Mouse (Mus musculus) forebrain, embryonic 13.5 days (tissue): ENCODE data around the gene 1600002K03Rik. TPM values are rescaled to one million over a fixed set of nuclear protein-coding genes. Genes with fewer than 3 reads are reported as not detected.
"Not testable (repeated sequence)": the region's sequence is repeated elsewhere in the genome, so short reads cannot be mapped to it uniquely, and the experiment has no call there.

Source experiments
- ATAC-seq: fragments of 200-750 bp; cut with Nextera tagmentation; 2 replicates; pipeline ENCODE4 v1.8.0; 2017
- H3K27ac ChIP-seq: fragments of 300-500 bp; sonication (generic); 2 replicates; pipeline ENCODE4 v1.5.1; 2015; ENCODE audit warnings: inconsistent platforms, mild to moderate bottlenecking, moderate library complexity
- H3K27me3 ChIP-seq: fragments of 300-500 bp; sonication (generic); 2 replicates; pipeline ENCODE4 v1.6.1; 2015; ENCODE audit warnings: mild to moderate bottlenecking, inconsistent platforms
- H3K36me3 ChIP-seq: fragments of 300-500 bp; sonication (generic); 2 replicates; pipeline ENCODE4 v1.6.1; 2015; ENCODE audit warnings: mild to moderate bottlenecking, inconsistent platforms; ENCODE audit not compliant: poor library complexity, severe bottlenecking
- H3K4me1 ChIP-seq: fragments of 300-500 bp; sonication (generic); 2 replicates; pipeline ENCODE4 v1.6.1; 2015; ENCODE audit warnings: inconsistent platforms
- H3K4me2 ChIP-seq: fragments of 300-500 bp; sonication (generic); 2 replicates; pipeline ENCODE4 v1.6.1; 2015; ENCODE audit warnings: inconsistent platforms, mild to moderate bottlenecking, moderate library complexity
- H3K4me3 ChIP-seq: fragments of 300-500 bp; sonication (generic); 2 replicates; pipeline ENCODE4 v1.5.1; 2015; ENCODE audit warnings: mild to moderate bottlenecking, inconsistent platforms
- H3K9ac ChIP-seq: fragments of 300-500 bp; sonication (generic); 2 replicates; pipeline ENCODE4 v1.6.1; 2015; ENCODE audit warnings: mild to moderate bottlenecking, inconsistent platforms
- H3K9me3 ChIP-seq: fragments of 300-500 bp; sonication (generic); replicated peaks from 2 replicates; pipeline ENCODE4 v1.6.1; 2016; ENCODE audit warnings: inconsistent platforms
- WGBS: fragments of 180-500 bp; shearing (Covaris S2); methylation state at CpG from one replicate; pipeline ENCODE4 v1.1.7; 2015; 5-methylcytosine and 5-hydroxymethylcytosine counted together
- polyA plus RNA-seq: library from polyadenylated mRNA; unstranded; fragments of >200 nt; fragmentation: Nextera tagmentation; extraction: Ambion mirVana; gene quantifications from 2 replicates; pipeline ENCODE4 v1.2.1, GENCODE M21; 2015

1600002K03Rik gene
- polyA plus RNA-seq, 1 experiment from 2014 or later = 12.2 TPM

GRCm38 (mm10) chr10:80207676-80208075 lies 34.9 kb downstream of the 1600002K03Rik start:
- Histone ChIP-seq H3K9me3 (no peaks in the 10 kb centered on the region), H3K27me3 (no peaks in the 10 kb centered on the region), H3K9ac (no peak overlapping the region), H3K4me1 (peaks cover 36% of the 10 kb centered on the region), H3K4me3 (no peak overlapping the region), H3K4me2 (no peak overlapping the region), H3K36me3 (no peaks in the 10 kb centered on the region), H3K27ac (no peak overlapping the region)
- ATAC-seq = no peak
- WGBS = 49% methylated on average over 10 of the region's 10 CpGs

- ATAC-seq = no peak
- Histone ChIP-seq H3K9me3 (no peaks in the 10 kb centered on the region), H3K4me1 (peaks cover 36% of the 10 kb centered on the region), H3K27ac (peak overlapping the region; percentile 82; the same call in 1 of the 2 replicates), H3K4me3 (no peak overlapping the region), H3K9ac (no peak overlapping the region), H3K4me2 (peak overlapping the region; percentile 52; the same call in 1 of the 2 replicates), H3K36me3 (no peaks in the 10 kb centered on the region), H3K27me3 (no peaks in the 10 kb centered on the region)
- WGBS = 77% methylated on average over 4 of the region's 4 CpGs
These were observed 35.5 kb downstream of the 1600002K03Rik start for GRCm38 (mm10) chr10:80208248-80208647.

- no peaks in the 10 kb centered on the region for H3K27me3 ChIP-seq
- H3K4me2 ChIP-seq = peak overlapping the region; percentile 52
- peak overlapping the region; percentile 82 for H3K27ac ChIP-seq
- no peaks in the 10 kb centered on the region for H3K36me3 ChIP-seq
- H3K4me3 ChIP-seq = peak overlapping the region; percentile 21; the same call in 1 of the 2 replicates
- H3K9ac ChIP-seq = peak overlapping the region; percentile 58
- WGBS = 3% methylated on average over 24 of the region's 24 CpGs
- no peaks in the 10 kb centered on the region for H3K9me3 ChIP-seq
- H3K4me1 ChIP-seq = peaks cover 34% of the 10 kb centered on the region
- peak; percentile 76 for ATAC-seq
These were observed 36.2 kb downstream of the 1600002K03Rik start for GRCm38 (mm10) chr10:80208841-80209371.

DNA sequence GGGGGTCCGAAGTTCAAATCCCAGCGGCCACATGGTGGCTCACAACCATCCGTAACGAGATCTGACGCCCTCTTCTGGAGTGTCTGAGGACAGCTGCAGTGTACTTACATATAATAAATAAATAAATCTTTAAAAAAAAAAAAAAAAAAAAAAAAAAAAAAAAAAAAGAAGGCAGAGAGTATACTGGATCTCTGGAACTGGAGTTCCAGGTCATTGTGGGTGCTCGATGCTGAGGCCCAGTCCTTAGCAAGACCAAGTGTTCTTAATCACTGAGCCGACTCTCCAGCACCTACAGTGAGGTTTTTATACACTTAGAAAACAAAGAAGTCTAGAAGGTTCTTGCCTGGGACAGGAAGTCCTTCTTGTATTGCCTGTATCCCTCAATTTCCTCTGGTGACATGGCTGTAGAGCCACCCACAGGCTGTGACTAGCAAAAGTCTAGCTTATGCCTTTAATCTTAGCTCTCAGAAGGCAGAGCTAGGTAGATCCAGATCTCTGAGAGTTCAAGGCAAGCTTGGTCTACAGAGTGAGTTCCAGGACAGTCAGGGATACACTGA lies 38.9 kb downstream of the 1600002K03Rik start:
- not testable (repeated sequence) for H3K9ac ChIP-seq
- WGBS = 72% methylated on average over 7 of the region's 7 CpGs

GRCm38 (mm10) chr10:80215048-80215772 lies 42.5 kb downstream of the 1600002K03Rik start:
- peak overlapping the region; percentile 8 for H3K27ac ChIP-seq
- peaks cover 16% of the 10 kb centered on the region for H3K4me1 ChIP-seq
- ATAC-seq = no peak
- no peaks in the 10 kb centered on the region for H3K36me3 ChIP-seq
- H3K4me2 ChIP-seq = peak overlapping the region; percentile 24; the same call in 1 of the 2 replicates
- H3K27me3 ChIP-seq = no peaks in the 10 kb centered on the region
- no peaks in the 10 kb centered on the region for H3K9me3 ChIP-seq
- H3K4me3 ChIP-seq = no peak overlapping the region
- WGBS = 10% methylated on average over 16 of the region's 16 CpGs
- peak overlapping the region; percentile 52 for H3K9ac ChIP-seq

More for the DNA sequence above, 38.9 kb downstream of the 1600002K03Rik start:
- H3K9me3 ChIP-seq, H3K27ac ChIP-seq, H3K27me3 ChIP-seq, ATAC-seq, H3K4me3 ChIP-seq, H3K36me3 ChIP-seq, H3K4me2 ChIP-seq: not testable (repeated sequence)
- peaks cover 41% of the 10 kb centered on the region for H3K4me1 ChIP-seq

- ATAC-seq = no peak
- Histone ChIP-seq H3K9me3 (no peaks in the 10 kb centered on the region), H3K4me1 (peaks cover 11% of the 10 kb centered on the region), H3K4me2 (no peak overlapping the region), H3K4me3 (no peak overlapping the region), H3K27ac (no peak overlapping the region; the same call in 1 of the 2 replicates), H3K27me3 (no peaks in the 10 kb centered on the region), H3K36me3 (no peaks in the 10 kb centered on the region), H3K9ac (no peak overlapping the region)
- 35% methylated on average over 5 of the region's 9 CpGs for WGBS
These were observed 47.9 kb downstream of the 1600002K03Rik start for GRCm38 (mm10) chr10:80220676-80221075.

- H3K4me1 ChIP-seq = peaks cover 24% of the 10 kb centered on the region
- H3K9me3 ChIP-seq, H3K9ac ChIP-seq, H3K36me3 ChIP-seq, H3K27ac ChIP-seq, H3K27me3 ChIP-seq, ATAC-seq, H3K4me2 ChIP-seq, H3K4me3 ChIP-seq: not testable (repeated sequence)
- 93% methylated on average over 2 of the region's 2 CpGs for WGBS
These were observed 50.4 kb downstream of the 1600002K03Rik start for GRCm38 (mm10) chr10:80223137-80223536.

Other genes with a start within 250 kb of the 1600002K03Rik start
- 2.5 and 3.6 TPM in 2 replicates for gene Arid3a, start 245.9 kb upstream of the 1600002K03Rik start, polyA plus RNA-seq
- 80.2 and 94.8 TPM in 2 replicates for gene Wdr18, start 212.8 kb upstream of the 1600002K03Rik start, polyA plus RNA-seq
- 0.38 and 0.57 TPM in 2 replicates for gene Grin3b, start 202.2 kb upstream of the 1600002K03Rik start, polyA plus RNA-seq
- gene Tmem259, start 188.6 kb upstream of the 1600002K03Rik start, polyA plus RNA-seq = 11.2 and 12.0 TPM in 2 replicates
- gene Cnn2, start 184.4 kb upstream of the 1600002K03Rik start, polyA plus RNA-seq = 30.0 and 32.2 TPM in 2 replicates
- gene Abca7, start 176.4 kb upstream of the 1600002K03Rik start, polyA plus RNA-seq = 3.1 and 3.9 TPM in 2 replicates
- gene Arhgap45, start 156.3 kb upstream of the 1600002K03Rik start, polyA plus RNA-seq = 1.2 and 1.3 TPM in 2 replicates
- gene Polr2e, start 133.1 kb upstream of the 1600002K03Rik start, polyA plus RNA-seq = 193 and 199 TPM in 2 replicates
- 487 and 489 TPM in 2 replicates for gene Gpx4, start 125.8 kb upstream of the 1600002K03Rik start, polyA plus RNA-seq
- 11.6 and 13.6 TPM in 2 replicates for gene Sbno2, start 67.4 kb upstream of the 1600002K03Rik start, polyA plus RNA-seq
- gene Stk11, start 57.1 kb upstream of the 1600002K03Rik start, polyA plus RNA-seq = 20.7 and 21.6 TPM in 2 replicates
- 454 and 459 TPM in 2 replicates for gene Atp5d, start 34.3 kb upstream of the 1600002K03Rik start, polyA plus RNA-seq
- 21.2 and 26.8 TPM in 2 replicates for gene Cbarp, start 32.1 kb upstream of the 1600002K03Rik start, polyA plus RNA-seq
- 35.1 and 37.9 TPM in 2 replicates for gene Midn, start 24.7 kb upstream of the 1600002K03Rik start, polyA plus RNA-seq
- gene Cirbp, start 7.0 kb upstream of the 1600002K03Rik start, polyA plus RNA-seq = 274 and 308 TPM in 2 replicates
- gene Efna2, start 6.5 kb downstream of the 1600002K03Rik start, polyA plus RNA-seq = 17.7 and 19.5 TPM in 2 replicates
- 62.1 and 64.7 TPM in 2 replicates for gene Mum1, start 53.5 kb downstream of the 1600002K03Rik start, polyA plus RNA-seq
- gene Ndufs7, start 76.2 kb downstream of the 1600002K03Rik start, polyA plus RNA-seq = 267 and 274 TPM in 2 replicates
- gene Gamt, start 88.1 kb downstream of the 1600002K03Rik start, polyA plus RNA-seq = 18.2 and 18.3 TPM in 2 replicates
- 61.7 and 64.9 TPM in 2 replicates for gene Dazap1, start 88.5 kb downstream of the 1600002K03Rik start, polyA plus RNA-seq
- 805 and 828 TPM in 2 replicates for gene Rps15, start 119.5 kb downstream of the 1600002K03Rik start, polyA plus RNA-seq
- gene Apc2, start 123.0 kb downstream of the 1600002K03Rik start, polyA plus RNA-seq = 129 and 140 TPM in 2 replicates
- 42.7 and 43.3 TPM in 2 replicates for gene 2310011J03Rik, start 147.6 kb downstream of the 1600002K03Rik start, polyA plus RNA-seq
- gene Pcsk4, start 156.6 kb downstream of the 1600002K03Rik start, polyA plus RNA-seq = 2.9 and 3.0 TPM in 2 replicates
- gene Reep6, start 157.0 kb downstream of the 1600002K03Rik start, polyA plus RNA-seq = 2.0 and 3.0 TPM in 2 replicates
- 0.18 and 0.21 TPM in 2 replicates for gene Adamtsl5, start 175.5 kb downstream of the 1600002K03Rik start, polyA plus RNA-seq
- 0.40 and 0.64 TPM in 2 replicates for gene Plk5, start 183.5 kb downstream of the 1600002K03Rik start, polyA plus RNA-seq
- gene Mex3d, start 214.7 kb downstream of the 1600002K03Rik start, polyA plus RNA-seq = 15.5 and 16.6 TPM in 2 replicates
- 304 and 319 TPM in 2 replicates for gene Mbd3, start 226.6 kb downstream of the 1600002K03Rik start, polyA plus RNA-seq
- 593 and 623 TPM in 2 replicates for gene Uqcr11, start 233.9 kb downstream of the 1600002K03Rik start, polyA plus RNA-seq